Mouse (Mus musculus): ENCODE results near the gene Gm49352. TPM values are rescaled to one million over a fixed set of nuclear protein-coding genes. Genes with fewer than 3 reads are reported as not detected.

Gm49352 gene
- not detected for polyA plus RNA-seq (2014; fragmentation: Illumina TruSeq; extraction: RNeasy Lipid Tissue Mini Kit (QIAGEN cat#74804); ENCODE audit: low read depth, low replicate concordance)

GRCm38 (mm10) chr13:61568074-61568473 is at the start of gene Gm49352:
Gene Gm49352, minus strand, starts transcription at chr13:61568174.

GRCm38 (mm10) chr13:61570027-61570426 is 2.1 kb upstream of the Gm49352 start, which contains the start of gene Cts3:
Gene Cts3, minus strand, starts transcription at chr13:61570127.

GRCm38 (mm10) chr13:61541631-61542030 is 26.3 kb downstream of the Gm49352 start, which contains the start of gene Ctsm:
Gene Ctsm, minus strand, starts transcription at chr13:61541839.

Other genes with a start within 250 kb of the Gm49352 start
- not detected for gene Cts7, start 210.0 kb downstream of the Gm49352 start, polyA plus RNA-seq (2014; fragmentation: Illumina TruSeq; extraction: RNeasy Lipid Tissue Mini Kit (QIAGEN cat#74804); ENCODE audit: low read depth, low replicate concordance)
- not detected for gene Ctsm, start 26.3 kb downstream of the Gm49352 start, polyA plus RNA-seq (2014; fragmentation: Illumina TruSeq; extraction: RNeasy Lipid Tissue Mini Kit (QIAGEN cat#74804); ENCODE audit: low read depth, low replicate concordance)
- not detected for gene Cts3, start 2.0 kb upstream of the Gm49352 start, polyA plus RNA-seq (2014; fragmentation: Illumina TruSeq; extraction: RNeasy Lipid Tissue Mini Kit (QIAGEN cat#74804); ENCODE audit: low read depth, low replicate concordance)